Mouse (Mus musculus) thymus, adult 2 months (tissue): ENCODE data around the gene Ldah. TPM values are rescaled to one million over a fixed set of nuclear protein-coding genes. Genes with fewer than 3 reads are reported as not detected.

Experiments
- DNase-seq: peaks from one replicate; pipeline ENCODE4 v3.0.0; 2021
- H3K27ac ChIP-seq: fragments of 200-500 bp; 2 replicates; pipeline ENCODE4 v1.5.1; 2012; ENCODE audit warnings: low read length, control low read depth; ENCODE audit not compliant: control insufficient read depth, insufficient read depth
- H3K27me3 ChIP-seq: fragments of 200-500 bp; 2 replicates; pipeline ENCODE4 v1.6.1; 2012; ENCODE audit warnings: mild to moderate bottlenecking, low read length, moderate library complexity, mixed read lengths; ENCODE audit not compliant: control insufficient read depth, insufficient read depth
- H3K36me3 ChIP-seq: fragments of 200-500 bp; 2 replicates; pipeline ENCODE4 v1.6.1; 2012; ENCODE audit warnings: mild to moderate bottlenecking, low read length, moderate library complexity; ENCODE audit not compliant: control insufficient read depth, insufficient read depth
- H3K4me1 ChIP-seq: fragments of 200-500 bp; replicated peaks from 2 replicates; pipeline ENCODE4 v1.6.1; 2012; ENCODE audit warnings: low read length; ENCODE audit not compliant: control insufficient read depth, insufficient read depth
- H3K4me3 ChIP-seq: fragments of 200-500 bp; 2 replicates; pipeline ENCODE4 v1.5.1; 2012; ENCODE audit warnings: mild to moderate bottlenecking, low read length, control low read depth, moderate library complexity; ENCODE audit not compliant: control insufficient read depth, insufficient read depth
- CTCF ChIP-seq: fragments of 200-500 bp; IDR thresholded peaks from 2 replicates; pipeline ENCODE4 v1.5.1; 2012; ENCODE audit warnings: mild to moderate bottlenecking, control low read depth, low read length, moderate library complexity, borderline replicate concordance; ENCODE audit not compliant: control insufficient read depth, poor library complexity, insufficient read depth; ENCODE audit errors: extremely low read depth
- POLR2A ChIP-seq: fragments of 200-500 bp; IDR thresholded peaks from 2 replicates; pipeline ENCODE4 v1.6.1; 2012; ENCODE audit warnings: mild to moderate bottlenecking, low read length, control low read depth, moderate library complexity; ENCODE audit not compliant: control insufficient read depth, poor library complexity, insufficient read depth; ENCODE audit errors: extremely low read depth
- WGBS: fragments of 180-500 bp; shearing (Covaris S2); methylation state at CpG from one replicate; pipeline ENCODE4 v1.1.7; 2018; 5-methylcytosine and 5-hydroxymethylcytosine counted together
- polyA plus RNA-seq: library from polyadenylated mRNA; depleted of rRNA; stranded (reverse); fragments of >200 nt; gene quantifications from 2 replicates; pipeline ENCODE4 v1.2.3, GENCODE M21; 2012

Ldah gene
- polyA plus RNA-seq, 1 experiment, result 33.2 TPM

DNA sequence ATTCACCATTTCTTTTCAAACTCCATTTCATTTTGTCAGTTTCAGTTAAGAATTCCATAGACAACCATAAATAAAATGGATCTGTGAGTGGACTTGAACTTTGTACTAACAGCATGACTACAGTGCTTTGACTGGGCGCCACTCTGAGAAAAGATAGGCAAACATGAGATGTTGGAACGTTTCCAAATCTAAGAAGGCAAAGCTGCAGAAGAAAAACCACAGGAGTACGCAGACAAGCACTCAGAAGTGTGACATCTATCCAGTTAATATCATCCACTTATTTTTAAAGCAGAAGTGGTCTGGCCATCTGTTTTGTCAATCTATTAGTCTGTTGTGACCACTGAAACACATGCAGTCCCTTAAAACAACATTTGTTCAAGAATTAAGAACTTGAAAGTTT is 18.2 kb upstream of the Ldah start:
- 31% methylated on average over 3 of the region's 3 CpGs for WGBS
- H3K4me1 ChIP-seq, result no peaks in the 10 kb centered on the region
- H3K27me3 ChIP-seq, result no peaks in the 10 kb centered on the region
- H3K4me3 ChIP-seq, result no peak overlapping the region
- TF ChIP-seq POLR2A (no peak), CTCF (no peak)
- no peaks in the 10 kb centered on the region for H3K36me3 ChIP-seq
- DNase-seq, result no peak
- no peak overlapping the region for H3K27ac ChIP-seq

DNA sequence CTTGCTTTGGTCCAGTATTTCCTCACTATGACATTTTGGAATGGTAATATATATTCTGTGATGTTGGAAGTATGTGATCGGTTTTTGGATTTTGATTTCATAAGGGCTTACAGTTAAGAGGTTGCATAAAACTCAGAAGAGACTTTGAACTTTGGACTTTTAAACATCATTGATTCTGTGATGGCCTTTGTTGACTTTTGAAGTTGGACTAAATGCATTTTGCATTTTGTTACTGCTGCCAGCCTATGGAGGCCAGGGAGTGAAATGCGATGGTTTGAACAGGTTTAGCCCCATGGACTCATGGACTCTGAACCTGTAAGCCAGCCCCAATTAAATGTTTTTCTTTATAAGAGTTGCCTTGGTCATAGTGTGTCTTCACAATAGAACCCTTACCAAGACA is 2.2 kb upstream of the Ldah start:
- DNase-seq, result no peak
- Histone ChIP-seq H3K4me3 (no peak overlapping the region), H3K27ac (no peak overlapping the region), H3K36me3 (no peaks in the 10 kb centered on the region), H3K4me1 (no peaks in the 10 kb centered on the region), H3K27me3 (no peaks in the 10 kb centered on the region)
- 88% methylated on average over 2 of the region's 2 CpGs for WGBS
- TF ChIP-seq POLR2A (no peak), CTCF (no peak)

DNA sequence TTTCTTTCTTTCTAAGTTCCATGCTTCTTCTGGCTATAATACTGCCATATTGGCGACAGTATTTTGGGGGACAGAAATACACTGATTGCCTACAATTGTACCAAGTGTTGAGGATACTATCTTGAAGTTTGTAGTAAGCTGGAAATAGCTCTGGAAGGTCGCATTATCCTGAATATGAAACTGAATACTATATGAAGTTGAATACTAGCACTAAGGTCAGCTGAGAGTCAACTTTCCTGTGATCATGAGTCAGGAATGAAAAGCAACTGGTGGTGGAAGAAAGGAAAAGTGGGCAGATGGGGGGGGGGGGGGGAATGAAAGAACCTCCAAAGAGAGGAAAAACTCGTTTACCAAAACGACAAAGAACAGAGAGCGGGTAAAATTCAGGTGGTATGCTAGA is 329 bp upstream of the Ldah start:
- Histone ChIP-seq H3K4me1 (no peaks in the 10 kb centered on the region), H3K27ac (no peak overlapping the region), H3K27me3 (no peaks in the 10 kb centered on the region), H3K36me3 (no peaks in the 10 kb centered on the region), H3K4me3 (peak overlapping the region; percentile 97)
- DNase-seq, result no peak
- TF ChIP-seq POLR2A, result no peak
- 21% methylated on average over 5 of the region's 5 CpGs for WGBS

DNA sequence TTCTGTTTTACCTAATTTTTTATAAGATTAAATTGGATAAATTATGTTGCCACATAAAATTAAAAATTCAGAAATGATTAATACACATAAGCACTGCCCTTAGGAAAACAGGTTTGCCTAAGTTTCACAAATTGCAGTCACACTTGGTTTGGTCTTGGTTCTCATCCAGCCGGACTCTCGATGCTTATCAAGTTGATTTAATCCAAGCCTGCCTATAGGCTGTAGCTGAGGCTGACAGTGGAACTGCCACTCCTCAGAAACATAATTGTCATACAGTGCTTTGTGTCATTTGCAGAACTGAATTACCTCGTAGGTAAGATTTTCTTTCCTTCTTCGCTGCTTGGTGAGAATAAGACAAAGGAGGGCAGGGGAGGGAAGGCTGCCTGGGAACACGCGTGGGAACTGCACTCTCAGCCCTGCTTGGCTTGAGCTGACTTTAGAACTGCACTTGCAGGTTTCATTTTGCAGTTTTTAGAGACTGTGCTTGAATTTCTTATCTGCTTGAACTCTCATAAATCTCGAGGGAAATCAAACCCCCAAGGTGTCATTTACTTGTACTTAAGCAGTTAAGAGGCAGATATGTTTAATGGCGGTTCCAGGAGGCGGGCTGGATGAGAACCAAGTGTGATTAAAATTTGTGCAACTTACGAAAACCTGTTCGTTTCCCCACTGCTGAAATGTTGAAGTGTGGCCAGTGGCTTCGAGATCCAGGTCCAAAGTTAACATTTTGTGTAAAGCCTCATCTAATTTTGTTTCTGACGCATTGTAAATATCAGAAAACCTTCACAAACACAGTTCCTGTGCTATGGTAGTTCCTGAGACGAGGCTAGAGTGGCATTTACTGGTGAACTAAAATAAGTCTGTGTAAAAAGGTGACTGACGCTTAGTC is 8.7 kb downstream of the Ldah start:
- no peak for DNase-seq
- TF ChIP-seq POLR2A (no peak), CTCF (no peak)
- WGBS, result 91% methylated on average over 15 of the region's 15 CpGs
- Histone ChIP-seq H3K4me3 (no peak overlapping the region), H3K27ac (no peak overlapping the region), H3K4me1 (no peaks in the 10 kb centered on the region), H3K36me3 (no peaks in the 10 kb centered on the region; the same call in 1 of the 2 replicates), H3K27me3 (no peaks in the 10 kb centered on the region)

DNA sequence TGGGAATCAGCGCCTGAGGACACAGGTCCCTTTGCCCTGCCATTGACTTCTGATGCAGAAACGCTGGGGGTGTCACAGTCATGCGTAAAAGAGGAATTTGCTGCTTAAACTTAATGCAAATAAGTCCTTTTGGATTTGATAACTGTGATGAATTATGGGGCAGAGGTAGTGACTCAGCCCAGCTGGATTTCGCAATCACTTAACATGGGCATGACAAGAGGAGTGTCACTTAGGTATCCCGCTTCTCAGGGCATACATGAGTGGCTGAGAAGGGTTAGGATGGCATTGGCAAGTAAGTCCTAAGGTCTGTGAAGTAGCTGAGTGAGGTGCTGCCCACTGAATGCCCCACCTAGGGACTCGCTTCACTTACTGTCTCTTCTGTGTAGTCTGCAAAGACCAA is 15.1 kb downstream of the Ldah start:
- H3K4me3 ChIP-seq, result no peak overlapping the region
- H3K4me1 ChIP-seq, result no peaks in the 10 kb centered on the region
- H3K27ac ChIP-seq, result no peak overlapping the region
- no peak for DNase-seq
- H3K36me3 ChIP-seq, result peaks cover 4% of the 10 kb centered on the region
- no peak for TF ChIP-seq CTCF
- TF ChIP-seq POLR2A, result no peak
- WGBS, result 97% methylated on average over 6 of the region's 6 CpGs
- H3K27me3 ChIP-seq, result no peaks in the 10 kb centered on the region

DNA sequence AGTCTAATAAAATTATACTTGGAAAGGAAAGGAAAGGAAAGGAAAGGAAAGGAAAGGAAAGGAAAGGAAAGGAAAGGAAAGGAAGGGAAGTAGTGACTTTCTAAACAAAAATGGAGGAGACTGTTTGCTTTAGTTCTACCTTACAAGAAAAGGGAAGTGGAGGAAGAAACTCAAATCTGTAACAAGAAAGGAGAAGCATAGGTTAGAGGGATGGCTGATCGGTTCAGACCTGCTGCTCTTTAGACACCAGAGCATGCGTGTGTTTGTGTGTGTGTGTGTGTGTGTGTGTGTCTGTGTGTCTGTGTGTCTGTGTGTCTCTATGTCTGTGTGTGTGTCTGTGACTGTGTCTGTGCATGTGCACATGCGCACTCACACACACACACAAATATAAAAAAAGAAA is 23.2 kb downstream of the Ldah start:
- no peak overlapping the region for H3K4me3 ChIP-seq
- no peaks in the 10 kb centered on the region for H3K4me1 ChIP-seq
- DNase-seq, result no peak
- TF ChIP-seq POLR2A, result no peak
- no peak for TF ChIP-seq CTCF
- no peaks in the 10 kb centered on the region for H3K27me3 ChIP-seq
- H3K27ac ChIP-seq, result no peak overlapping the region
- peaks cover 5% of the 10 kb centered on the region; the same call in 1 of the 2 replicates for H3K36me3 ChIP-seq
- WGBS, result 70% methylated on average over 3 of the region's 3 CpGs

DNA sequence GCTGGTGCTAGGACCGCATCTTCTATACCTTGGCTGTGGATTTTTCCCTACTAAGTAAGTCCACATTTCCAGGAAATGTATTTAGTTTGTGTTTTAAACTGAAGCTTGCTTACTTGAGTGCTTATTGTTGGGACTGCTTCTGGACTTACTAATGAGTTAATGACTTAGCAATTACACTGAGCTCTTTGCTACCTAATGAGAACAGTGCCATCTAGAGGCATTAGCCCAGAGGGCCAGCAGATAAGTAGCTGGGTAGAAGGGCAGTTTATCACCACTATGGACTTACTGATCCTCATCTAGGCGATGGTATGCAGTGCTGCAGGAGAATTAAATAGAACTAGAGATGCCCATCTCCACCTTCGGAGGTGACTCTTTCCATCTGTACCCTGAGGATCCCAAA is 24.8 kb downstream of the Ldah start:
- H3K27ac ChIP-seq, result no peak overlapping the region
- DNase-seq, result no peak
- H3K27me3 ChIP-seq, result no peaks in the 10 kb centered on the region
- H3K4me1 ChIP-seq, result no peaks in the 10 kb centered on the region
- WGBS, result 95% methylated on average over 3 of the region's 3 CpGs
- peaks cover 5% of the 10 kb centered on the region; the same call in 1 of the 2 replicates for H3K36me3 ChIP-seq
- TF ChIP-seq POLR2A (no peak), CTCF (no peak)
- no peak overlapping the region for H3K4me3 ChIP-seq
